Mouse (Mus musculus) CH12.LX (cell line): ENCODE results near the gene Kmt2a. TPM values are rescaled to one million over a fixed set of nuclear protein-coding genes. Genes with fewer than 3 reads are reported as not detected.

Source experiments
- DNase-seq: peaks from one replicate; pipeline ENCODE4 v3.0.0-alpha.2; 2013; ENCODE audit errors: extremely low read depth
- H3K27ac ChIP-seq: 2 replicates; pipeline ENCODE4 v1.5.1; 2012; ENCODE audit warnings: low read depth, mild to moderate bottlenecking, control low read depth, moderate library complexity; ENCODE audit not compliant: insufficient read depth
- H3K27me3 ChIP-seq: replicated peaks from 2 replicates; pipeline ENCODE3; 2012; ENCODE audit warnings: inconsistent platforms
- H3K36me3 ChIP-seq, 2 experiments: replicated peaks in 1 of 2; 2 replicates each; pipeline versions ENCODE3 to v1.6.1; 2012; ENCODE audit warnings: inconsistent platforms in 1 of 2, low read length in 1 of 2, mild to moderate bottlenecking in 1 of 2, mixed read lengths in 1 of 2, moderate library complexity in 1 of 2; ENCODE audit not compliant: control insufficient read depth in 1 of 2, insufficient read depth in 1 of 2
- H3K4me1 ChIP-seq, 2 experiments: 2 replicates each; pipeline ENCODE4 v1.6.1; 2012; ENCODE audit warnings: inconsistent platforms in 1 of 2, moderate library complexity in 1 of 2; ENCODE audit not compliant: insufficient read depth in 2 of 2, control insufficient read depth in 1 of 2
- H3K4me2 ChIP-seq: 2 replicates; pipeline ENCODE4 v1.6.1; 2012; ENCODE audit warnings: low read depth, mild to moderate bottlenecking, control low read depth; ENCODE audit not compliant: poor library complexity, insufficient read depth, severe bottlenecking
- H3K4me3 ChIP-seq, 3 experiments: fragments of 150-350 bp in 1 of 3; sonication (generic) in 1 of 3; replicated peaks in 1 of 3; 2 replicates each; pipeline versions ENCODE3 to v1.5.1; 2011 to 2012; ENCODE audit warnings: low read depth in 2 of 3, low read length in 2 of 3, mild to moderate bottlenecking in 2 of 3, moderate library complexity in 2 of 3, control low read depth in 1 of 3, improper control_type of control experiment in 1 of 3, inconsistent platforms in 1 of 3, mixed read lengths in 1 of 3; ENCODE audit not compliant: poor library complexity in 1 of 3
- H3K79me2 ChIP-seq: replicated peaks from 2 replicates; pipeline ENCODE4 v1.6.1; 2012; ENCODE audit warnings: mild to moderate bottlenecking, moderate library complexity; ENCODE audit not compliant: control insufficient read depth, poor library complexity, insufficient read depth, severe bottlenecking; ENCODE audit errors: extremely low read depth
- H3K9ac ChIP-seq: 2 replicates; pipeline ENCODE4 v1.6.1; 2012; ENCODE audit warnings: low read depth, mild to moderate bottlenecking, control low read depth, moderate library complexity; ENCODE audit not compliant: insufficient read depth
- H3K9me3 ChIP-seq: replicated peaks from 2 replicates; pipeline ENCODE3; 2012; ENCODE audit warnings: low read length, inconsistent platforms, mixed read lengths
- CHD2 ChIP-seq: IDR thresholded peaks from 2 replicates; pipeline ENCODE4 v1.6.1; 2011; ENCODE audit warnings: low read length, improper control_type of control experiment
- CTCF ChIP-seq, 2 experiments: IDR thresholded peaks in 1 of 2; conservative IDR thresholded peaks in 1 of 2; 2 replicates each; pipeline ENCODE4 v1.5.1; 2011 to 2012; ENCODE audit warnings: low read depth in 2 of 2, low read length in 2 of 2, improper control_type of control experiment in 1 of 2, inconsistent platforms in 1 of 2, mild to moderate bottlenecking in 1 of 2, moderate library complexity in 1 of 2
- ELF1 ChIP-seq: IDR thresholded peaks from 2 replicates; pipeline ENCODE4 v1.6.1; 2014; ENCODE audit warnings: low read depth, mild to moderate bottlenecking, inconsistent platforms, low read length, improper control_type of control experiment
- EP300 ChIP-seq: IDR thresholded peaks from 2 replicates; pipeline ENCODE4 v1.6.1; 2011; ENCODE audit warnings: low read length, improper control_type of control experiment
- ETS1 ChIP-seq: conservative IDR thresholded peaks from 2 replicates; pipeline ENCODE4 v1.6.1; 2012; ENCODE audit warnings: low read depth, mild to moderate bottlenecking, inconsistent platforms, low read length, improper control_type of control experiment, moderate library complexity
- IRF4 ChIP-seq: IDR thresholded peaks from 2 replicates; pipeline ENCODE4 v1.6.1; 2014; ENCODE audit warnings: low read depth, mild to moderate bottlenecking, inconsistent platforms, low read length, improper control_type of control experiment
- JUN ChIP-seq: IDR thresholded peaks from 2 replicates; pipeline ENCODE4 v1.6.1; 2011; ENCODE audit warnings: low read depth, mild to moderate bottlenecking, low read length, improper control_type of control experiment, moderate library complexity; ENCODE audit not compliant: insufficient read depth
- JUND ChIP-seq: conservative IDR thresholded peaks from 2 replicates; pipeline ENCODE4 v1.6.1; 2011; ENCODE audit warnings: low read depth, low read length, improper control_type of control experiment
- KAT2A ChIP-seq: IDR thresholded peaks from 2 replicates; pipeline ENCODE4 v1.6.1; 2012; ENCODE audit warnings: low read length, improper control_type of control experiment, inconsistent platforms; ENCODE audit not compliant: insufficient replicate concordance
- MAX ChIP-seq: IDR thresholded peaks from 2 replicates; pipeline ENCODE4 v1.6.1; 2011; ENCODE audit warnings: low read length, improper control_type of control experiment
- MYC ChIP-seq: IDR thresholded peaks from 2 replicates; pipeline ENCODE4 v1.6.1; 2011; ENCODE audit warnings: low read depth, mild to moderate bottlenecking, improper control_type of control experiment, low read length
- NELFE ChIP-seq: IDR thresholded peaks from 2 replicates; pipeline ENCODE4 v1.6.1; 2011; ENCODE audit warnings: low read depth, low read length, improper control_type of control experiment
- NRF1 ChIP-seq: IDR thresholded peaks from 2 replicates; pipeline ENCODE4 v1.6.1; 2014; ENCODE audit warnings: low read depth, mild to moderate bottlenecking, inconsistent platforms, low read length, improper control_type of control experiment, moderate library complexity
- POLR2A ChIP-seq: IDR thresholded peaks from 2 replicates; pipeline ENCODE4 v1.6.1; 2011; ENCODE audit warnings: low read depth, mild to moderate bottlenecking, improper control_type of control experiment, low read length
- POLR2AphosphoS2 ChIP-seq: IDR thresholded peaks from 2 replicates; pipeline ENCODE4 v1.6.1; 2011; ENCODE audit warnings: low read depth, low read length, improper control_type of control experiment
- SMC3 ChIP-seq: IDR thresholded peaks from 2 replicates; pipeline ENCODE4 v1.6.1; 2011; ENCODE audit warnings: low read depth, low read length, improper control_type of control experiment
- USF1 ChIP-seq: IDR thresholded peaks from 2 replicates; pipeline ENCODE4 v1.6.1; 2014; ENCODE audit warnings: low read depth, mild to moderate bottlenecking, inconsistent platforms, low read length, improper control_type of control experiment
- dilution Hi-C: fragments of 300-500 bp; cut with MboI; formaldehyde crosslinking; loops from 2 replicates; pipeline ENCODE4 v1.14.3; 2020; ENCODE audit warnings: low sequenced_read_pairs; ENCODE audit not compliant: extremely low pct_unique_long_range_greater_than_20kb, extremely low pct_ligation_motif_present
- in situ Hi-C: fragments of 300-500 bp; cut with MboI; formaldehyde crosslinking; loops from 3 replicates; pipeline ENCODE4 v1.14.3; 2019; ENCODE audit warnings: low sequenced_read_pairs, low pct_ligation_motif_present, low pct_unique_long_range_greater_than_20kb, mixed read lengths
- polyA plus RNA-seq: library from polyadenylated mRNA; unstranded; fragments of >175 nt; gene quantifications from 2 replicates; pipeline ENCODE4 v1.2.1, GENCODE M21; 2012; ENCODE audit warnings: low read depth; ENCODE audit not compliant: insufficient read length
- total RNA-seq, 2 experiments: library from RNA; depleted of rRNA; stranded (reverse); fragments of 300-350 nt in 1 of 2; fragments of >200 nt in 1 of 2; gene quantifications; 2 replicates each; pipeline ENCODE4 v1.2.3; 2012 to 2014

Kmt2a gene
- total and polyA plus RNA-seq, 3 experiments, result 2.5 to 21.3 (median 7.2) TPM

GRCm38 (mm10) chr9:44921543-44921942 lies 40.4 kb upstream of the Kmt2a start:
- in situ Hi-C loops (no loop called here), dilution Hi-C loops (no loop called here)
- TF ChIP-seq NRF1 (no peak), POLR2AphosphoS2 (no peak; the same call in 1 of the 2 replicates), ELF1 (no peak), USF1 (no peak), ETS1 (no peak), SMC3 (peak; percentile 10; the same call in 1 of the 2 replicates), JUN (no peak), CTCF (conservative IDR thresholded peaks at IDR 0.05 in 1 of 2, IDR thresholded peaks at IDR 0.05 in 1 of 2; ENCODE audit: low read depth in 2 of 2, low read length in 2 of 2) (peak in 1 of 2 experiments; percentile 53; a peak in 2 of 4 replicates), MYC (0 out of 2 replicates have a peak, but pooled peaks have one; percentile 37), CHD2 (no peak), POLR2A (no peak), MAX (no peak), IRF4 (no peak)
- peak overlapping the region in 2 of 3 experiments; percentile 88 to 98 for H3K4me3 ChIP-seq
- peaks cover 0 to 35% of the 10 kb centered on the region in 2 experiments for H3K36me3 ChIP-seq
- peak; percentile 17 for DNase-seq
- peaks cover 36% of the 10 kb centered on the region for H3K79me2 ChIP-seq
- peak overlapping the region; percentile 65 for H3K4me2 ChIP-seq
- H3K27me3 ChIP-seq, result no peaks in the 10 kb centered on the region
- H3K4me1 ChIP-seq, result peaks cover 0 to 23% of the 10 kb centered on the region in 2 experiments; a peak in 2 of 4 replicates
- no peak overlapping the region for H3K27ac ChIP-seq
- H3K9me3 ChIP-seq, result no peaks in the 10 kb centered on the region
- peak overlapping the region; percentile 79; the same call in 1 of the 2 replicates for H3K9ac ChIP-seq

GRCm38 (mm10) chr9:44921123-44921468 lies 40.0 kb upstream of the Kmt2a start:
- in situ Hi-C loops (no loop called here), dilution Hi-C loops (no loop called here)
- no peaks in the 10 kb centered on the region for H3K27me3 ChIP-seq
- peaks cover 39% of the 10 kb centered on the region for H3K79me2 ChIP-seq
- H3K4me2 ChIP-seq, result peak overlapping the region; percentile 65
- peak overlapping the region; percentile 61 to 98 (median 88) for H3K4me3 ChIP-seq
- no peak overlapping the region for H3K27ac ChIP-seq
- no peaks in the 10 kb centered on the region for H3K9me3 ChIP-seq
- TF ChIP-seq JUND, result no peak
- no peak for TF ChIP-seq KAT2A
- 0 out of 2 replicates have a peak, but pooled peaks have one; percentile 16 for TF ChIP-seq NELFE
- no peak for TF ChIP-seq MYC
- no peak for TF ChIP-seq EP300
- H3K36me3 ChIP-seq, result peaks cover 0 to 34% of the 10 kb centered on the region in 2 experiments
- DNase-seq, result peak; percentile 65
- peak overlapping the region; percentile 79 for H3K9ac ChIP-seq
- peaks cover 0 to 23% of the 10 kb centered on the region in 2 experiments; a peak in 2 of 4 replicates for H3K4me1 ChIP-seq
